Mouse (Mus musculus) neural tube, embryonic 14.5 days (tissue): ENCODE measurements around the gene Nrarp. TPM values are rescaled to one million over a fixed set of nuclear protein-coding genes. Genes with fewer than 3 reads are reported as not detected.

Experiments
- ATAC-seq: fragments of 200-750 bp; cut with Nextera tagmentation; 2 replicates; pipeline ENCODE4 v1.8.0; 2017; ENCODE audit warnings: low read depth, mild to moderate bottlenecking, moderate TSS enrichment, moderate library complexity
- H3K27ac ChIP-seq: fragments of 300-500 bp; sonication (generic); 2 replicates; pipeline ENCODE4 v1.5.1; 2014; ENCODE audit warnings: low read depth, mild to moderate bottlenecking, control low read depth, low read length, moderate library complexity, mixed read lengths
- H3K27me3 ChIP-seq: fragments of 300-500 bp; sonication (generic); 2 replicates; pipeline ENCODE4 v1.6.1; 2014; ENCODE audit warnings: low read length; ENCODE audit not compliant: control insufficient read depth, insufficient read depth
- H3K36me3 ChIP-seq: fragments of 300-500 bp; sonication (generic); 2 replicates; pipeline ENCODE4 v1.6.1; 2014; ENCODE audit warnings: low read length, mixed read lengths; ENCODE audit not compliant: control insufficient read depth, insufficient read depth
- H3K4me1 ChIP-seq: fragments of 300-500 bp; sonication (generic); 2 replicates; pipeline ENCODE4 v1.6.1; 2014; ENCODE audit warnings: low read length; ENCODE audit not compliant: control insufficient read depth, insufficient read depth
- H3K4me2 ChIP-seq: fragments of 300-500 bp; sonication (generic); 2 replicates; pipeline ENCODE4 v1.6.1; 2014; ENCODE audit warnings: mild to moderate bottlenecking, low read depth, low read length, control low read depth
- H3K4me3 ChIP-seq: fragments of 300-500 bp; sonication (generic); 2 replicates; pipeline ENCODE4 v1.5.1; 2014; ENCODE audit warnings: low read depth, low read length, control low read depth, mixed read lengths
- H3K9ac ChIP-seq: fragments of 300-500 bp; sonication (generic); replicated peaks from 2 replicates; pipeline ENCODE4 v1.6.1; 2014; ENCODE audit warnings: low read depth, mild to moderate bottlenecking, control low read depth, low read length, mixed read lengths
- H3K9me3 ChIP-seq: fragments of 300-500 bp; sonication (generic); 2 replicates; pipeline ENCODE4 v1.6.1; 2016; ENCODE audit warnings: low read length; ENCODE audit not compliant: control insufficient read depth
- WGBS: fragments of 180-500 bp; shearing (Covaris S2); extraction: QIAGEN DNeasy Blood & Tissue Kit; methylation state at CpG from one replicate; pipeline ENCODE4 v1.1.7; 2014; 5-methylcytosine and 5-hydroxymethylcytosine counted together
- polyA plus RNA-seq: library from polyadenylated mRNA; unstranded; fragments of >200 nt; fragmentation: Nextera tagmentation; extraction: Ambion mirVana; gene quantifications from 2 replicates; pipeline ENCODE4 v1.2.1, GENCODE M21; 2014

Nrarp gene
- polyA plus RNA-seq, 1 experiment from 2014 or later, result 10.7 TPM

DNA sequence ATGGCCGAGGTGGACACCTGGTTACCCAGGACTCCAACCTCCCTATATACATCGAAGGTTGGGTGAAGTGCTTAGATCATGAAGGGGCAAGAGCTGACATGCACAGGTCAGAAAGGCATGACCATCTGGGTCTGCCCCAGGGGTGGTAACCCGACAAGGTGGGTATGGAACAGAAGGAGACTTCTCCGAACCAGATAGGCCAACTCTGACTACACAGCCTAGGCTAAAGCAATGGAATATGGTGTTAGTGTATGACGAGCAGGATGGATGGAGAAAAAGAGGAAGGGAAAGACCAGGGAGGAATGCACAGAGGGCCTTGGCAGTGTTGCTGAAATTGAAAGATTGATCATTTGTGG lies 6.0 kb downstream of the Nrarp start:
- H3K4me1 ChIP-seq, result peaks cover 5% of the 10 kb centered on the region
- H3K9ac ChIP-seq, result no peak overlapping the region
- no peaks in the 10 kb centered on the region for H3K9me3 ChIP-seq
- 36% methylated on average over 5 of the region's 5 CpGs for WGBS
- peak overlapping the region; percentile 68 for H3K27ac ChIP-seq
- ATAC-seq, result no peak
- no peaks in the 10 kb centered on the region for H3K27me3 ChIP-seq
- H3K4me2 ChIP-seq, result peak overlapping the region; percentile 46
- peak overlapping the region; percentile 32 for H3K4me3 ChIP-seq
- no peaks in the 10 kb centered on the region for H3K36me3 ChIP-seq

GRCm38 (mm10) chr2:25187841-25188240 lies 7.3 kb downstream of the Nrarp start:
- H3K36me3 ChIP-seq, result no peaks in the 10 kb centered on the region
- no peak overlapping the region for H3K4me2 ChIP-seq
- H3K27ac ChIP-seq, result no peak overlapping the region
- H3K4me1 ChIP-seq, result peaks cover 1% of the 10 kb centered on the region
- WGBS, result 82% methylated on average over 6 of the region's 6 CpGs
- H3K9me3 ChIP-seq, result no peaks in the 10 kb centered on the region
- no peak overlapping the region for H3K9ac ChIP-seq
- ATAC-seq, result no peak
- H3K4me3 ChIP-seq, result no peak overlapping the region
- no peaks in the 10 kb centered on the region for H3K27me3 ChIP-seq

- no peaks in the 10 kb centered on the region for H3K4me1 ChIP-seq
- no peak overlapping the region for H3K27ac ChIP-seq
- WGBS, result 2% methylated on average over 6 of the region's 6 CpGs
- no peak overlapping the region for H3K4me2 ChIP-seq
- peaks cover 5% of the 10 kb centered on the region; the same call in 1 of the 2 replicates for H3K36me3 ChIP-seq
- no peaks in the 10 kb centered on the region for H3K9me3 ChIP-seq
- H3K4me3 ChIP-seq, result no peak overlapping the region
- H3K9ac ChIP-seq, result no peak overlapping the region
- peak; percentile 83 for ATAC-seq
- H3K27me3 ChIP-seq, result peaks cover 9% of the 10 kb centered on the region; the same call in 1 of the 2 replicates
Observed at GRCm38 (mm10) chr2:25193330-25193770, 12.8 kb downstream of the Nrarp start.

GRCm38 (mm10) chr2:25194006-25194405 lies 13.4 kb downstream of the Nrarp start:
- 80% methylated on average over 5 of the region's 5 CpGs for WGBS
- Histone ChIP-seq H3K36me3 (peaks cover 7% of the 10 kb centered on the region), H3K9ac (no peak overlapping the region), H3K4me1 (no peaks in the 10 kb centered on the region), H3K4me3 (no peak overlapping the region), H3K27ac (no peak overlapping the region), H3K9me3 (no peaks in the 10 kb centered on the region), H3K4me2 (no peak overlapping the region), H3K27me3 (peaks cover 9% of the 10 kb centered on the region; the same call in 1 of the 2 replicates)
- ATAC-seq, result no peak

DNA sequence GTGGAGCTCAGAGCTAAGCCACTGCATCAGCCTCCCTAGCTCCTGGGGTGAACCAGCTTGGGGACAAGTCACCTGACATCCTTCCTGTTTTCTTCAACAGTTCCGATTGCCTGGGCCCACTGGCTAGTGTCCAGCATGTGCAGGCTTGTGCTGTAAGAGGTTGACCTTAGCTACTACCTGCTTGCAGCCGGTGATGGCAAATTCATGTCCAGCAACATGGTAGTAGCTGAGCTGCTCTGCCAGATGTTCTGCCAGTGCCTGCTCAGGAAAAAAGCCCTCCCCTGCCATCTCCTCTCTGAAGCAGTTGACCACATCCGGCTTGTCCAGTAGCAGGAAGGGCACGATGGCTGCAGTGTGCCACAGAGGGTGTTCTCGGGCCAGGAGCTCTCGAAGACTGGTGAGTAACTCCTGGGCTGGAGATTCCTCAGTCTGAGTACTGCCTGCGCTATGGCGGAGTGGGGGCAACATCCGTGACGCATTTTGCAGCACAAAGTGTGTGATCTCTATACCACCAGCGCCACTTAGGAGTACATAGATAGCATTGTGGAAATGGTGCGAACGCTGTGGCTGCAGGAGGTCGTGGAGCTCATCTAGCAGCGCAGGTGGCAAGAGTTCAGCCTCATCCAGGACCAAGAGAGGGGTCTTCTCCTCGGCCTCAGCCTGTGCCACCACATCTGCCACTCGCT lies 14.1 kb downstream of the Nrarp start:
- no peak overlapping the region for H3K9ac ChIP-seq
- H3K27ac ChIP-seq, result no peak overlapping the region
- WGBS, result 87% methylated on average over 17 of the region's 17 CpGs
- H3K9me3 ChIP-seq, result no peaks in the 10 kb centered on the region
- peaks cover 9% of the 10 kb centered on the region; the same call in 1 of the 2 replicates for H3K27me3 ChIP-seq
- H3K36me3 ChIP-seq, result peaks cover 11% of the 10 kb centered on the region
- no peak overlapping the region for H3K4me3 ChIP-seq
- no peak for ATAC-seq
- H3K4me2 ChIP-seq, result no peak overlapping the region
- no peaks in the 10 kb centered on the region for H3K4me1 ChIP-seq

DNA sequence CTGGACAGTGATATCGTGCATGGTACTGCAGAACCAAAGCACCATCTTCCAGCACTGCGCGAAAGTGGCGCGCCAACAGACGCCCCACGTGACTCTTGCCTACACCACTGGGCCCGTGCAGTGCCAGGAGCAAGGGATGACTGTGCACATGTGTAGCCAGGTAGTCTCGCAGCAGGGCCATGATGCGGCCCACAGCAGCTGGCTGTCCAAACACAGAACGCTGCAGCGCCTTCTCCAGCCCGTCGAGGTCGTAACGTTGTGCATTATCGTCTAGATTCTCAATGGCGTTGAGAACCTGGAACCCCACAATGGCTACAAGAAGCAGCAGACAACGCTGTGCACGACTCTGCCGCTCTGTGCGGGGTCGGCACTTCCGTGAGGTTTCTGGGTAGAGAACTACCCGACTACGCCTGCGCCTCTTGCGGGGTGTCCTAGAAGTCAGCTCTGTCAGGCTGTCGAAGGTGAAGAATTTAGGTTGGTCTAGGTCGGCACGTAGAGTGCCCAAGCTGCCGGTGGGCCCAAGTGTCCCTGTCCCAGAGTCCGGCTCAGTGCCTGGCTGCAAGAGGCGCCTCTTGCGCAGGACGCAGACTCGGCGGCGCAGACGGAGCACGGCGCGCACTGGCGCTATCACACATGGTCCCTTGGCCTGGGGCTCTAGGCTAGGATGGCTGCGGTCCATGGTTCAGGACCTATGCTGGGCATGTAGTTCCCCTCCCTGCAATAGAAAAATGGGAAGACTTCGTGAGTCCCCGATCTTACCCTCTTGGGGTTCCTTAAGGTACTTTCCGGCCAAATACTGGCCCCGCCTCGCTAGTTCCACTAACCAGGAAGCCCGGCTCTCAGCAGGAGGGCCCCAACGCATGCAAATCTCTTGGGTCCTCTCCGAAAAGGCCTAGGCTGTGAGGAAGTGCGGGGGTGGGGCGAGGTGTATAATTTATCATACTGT lies 14.9 kb downstream of the Nrarp start:
- 23% methylated on average over 55 of the region's 55 CpGs for whole genome bisulfite sequencing
- no peak for ATAC-seq
- Histone ChIP-seq H3K27ac (no peak overlapping the region), H3K4me1 (no peaks in the 10 kb centered on the region), H3K9ac (no peak overlapping the region), H3K36me3 (peaks cover 20% of the 10 kb centered on the region), H3K27me3 (peaks cover 9% of the 10 kb centered on the region; the same call in 1 of the 2 replicates), H3K4me3 (no peak overlapping the region; the same call in 1 of the 2 replicates), H3K9me3 (no peaks in the 10 kb centered on the region), H3K4me2 (0 out of 2 replicates have a peak overlapping the region, but pooled peaks have one; percentile 16)

- no peaks in the 10 kb centered on the region for H3K9me3 ChIP-seq
Observed at GRCm38 (mm10) chr2:25196172-25196954, 15.8 kb downstream of the Nrarp start, which contains the start of gene Tor4a. Gene Tor4a (minus strand): TSS chr2:25196886.

GRCm38 (mm10) chr2:25197191-25197590 lies 16.6 kb downstream of the Nrarp start:
- Histone ChIP-seq H3K9me3 (no peaks in the 10 kb centered on the region), H3K27ac (no peak overlapping the region), H3K27me3 (peaks cover 9% of the 10 kb centered on the region; the same call in 1 of the 2 replicates), H3K9ac (no peak overlapping the region), H3K4me2 (no peak overlapping the region), H3K4me1 (no peaks in the 10 kb centered on the region), H3K36me3 (peaks cover 35% of the 10 kb centered on the region), H3K4me3 (no peak overlapping the region)
- no peak for ATAC-seq
- 37% methylated on average over 2 of the region's 2 CpGs for WGBS

More at GRCm38 (mm10) chr2:25196172-25196954, 15.8 kb downstream of the Nrarp start, which contains the start of gene Tor4a:
- no peak for ATAC-seq
- Histone ChIP-seq H3K9ac (no peak within 1 kb of the TSS), H3K27ac (no peak within 1 kb of the TSS), H3K4me2 (0 out of 2 replicates have a peak within 1 kb of the TSS, but pooled peaks have one; percentile 16), H3K4me3 (no peak within 1 kb of the TSS; the same call in 1 of the 2 replicates), H3K36me3 (peaks cover 28% of the 10 kb centered on the region), H3K4me1 (no peaks in the 10 kb centered on the region), H3K27me3 (peaks cover 9% of the 10 kb centered on the region; the same call in 1 of the 2 replicates)
- WGBS, result 10% methylated on average over 8 of the region's 8 CpGs
